Mouse (Mus musculus) ES-E14 (cell line): ENCODE results near the gene Gm3453. TPM values are rescaled to one million over a fixed set of nuclear protein-coding genes. Genes with fewer than 3 reads are reported as not detected.
A peak's percentile ranks its signal among the peaks of the same experiment; 100 is the strongest.
"Not testable (repeated sequence)": the region's sequence is repeated elsewhere in the genome, so short reads cannot be mapped to it uniquely, and the experiment has no call there.

Experiments
- DNase-seq: peaks from one replicate; pipeline ENCODE4 v3.0.0-alpha.2; 2013; ENCODE audit warnings: low read depth, low spot score
- H3K27ac ChIP-seq: 2 replicates; pipeline ENCODE4 v1.5.1; 2012; ENCODE audit warnings: low read depth, mild to moderate bottlenecking, low read length, moderate library complexity, mixed read lengths; ENCODE audit not compliant: poor library complexity, insufficient read depth, severe bottlenecking
- H3K36me3 ChIP-seq: 2 replicates; pipeline ENCODE4 v1.6.1; 2012; ENCODE audit warnings: mild to moderate bottlenecking, low read length, moderate library complexity, mixed read lengths; ENCODE audit not compliant: control insufficient read depth, poor library complexity, insufficient read depth, severe bottlenecking
- H3K4me1 ChIP-seq, 2 experiments: fragments of 150-350 bp in 1 of 2; sonication (generic) in 1 of 2; 2 replicates each; pipeline ENCODE4 v1.6.1; 2012; ENCODE audit warnings: low read length in 2 of 2, mild to moderate bottlenecking in 1 of 2, mixed read lengths in 1 of 2; ENCODE audit not compliant: control insufficient read depth in 2 of 2, insufficient read depth in 2 of 2, poor library complexity in 1 of 2
- H3K4me3 ChIP-seq, 2 experiments: fragments of 150-350 bp in 1 of 2; sonication (generic) in 1 of 2; 2 replicates each; pipeline ENCODE4 v1.5.1; 2012; ENCODE audit warnings: low read length in 2 of 2, low read depth in 1 of 2, mild to moderate bottlenecking in 1 of 2, mixed read lengths in 1 of 2; ENCODE audit not compliant: insufficient read depth in 1 of 2, poor library complexity in 1 of 2, severe bottlenecking in 1 of 2
- H3K9ac ChIP-seq: 2 replicates; pipeline ENCODE4 v1.6.1; 2012; ENCODE audit warnings: low read depth, mild to moderate bottlenecking, low read length, mixed read lengths; ENCODE audit not compliant: poor library complexity, insufficient read depth, severe bottlenecking
- H3K9me3 ChIP-seq: fragments of 150-350 bp; sonication (generic); 2 replicates; pipeline ENCODE4 v1.6.1; 2012; ENCODE audit warnings: low read depth, mild to moderate bottlenecking, low read length; ENCODE audit not compliant: control insufficient read depth, insufficient read depth
- in situ Hi-C, 2 experiments: fragments of 600-800 bp; cut with MboI; formaldehyde crosslinking; loops; one replicate each; pipeline ENCODE4 v1.15.1; 2025; ENCODE audit warnings: low sequenced_read_pairs in 2 of 2, inconsistent platforms in 1 of 2; ENCODE audit not compliant: unreplicated experiment in 2 of 2
- total RNA-seq: library from RNA; depleted of rRNA; stranded (reverse); fragments of 300-350 nt; gene quantifications from 2 replicates; pipeline ENCODE4 v1.2.3, GENCODE M21; 2012; rRNA removed

Gene Gm3453
- total RNA-seq = 0.95 and 0.98 TPM in 2 replicates

DNA sequence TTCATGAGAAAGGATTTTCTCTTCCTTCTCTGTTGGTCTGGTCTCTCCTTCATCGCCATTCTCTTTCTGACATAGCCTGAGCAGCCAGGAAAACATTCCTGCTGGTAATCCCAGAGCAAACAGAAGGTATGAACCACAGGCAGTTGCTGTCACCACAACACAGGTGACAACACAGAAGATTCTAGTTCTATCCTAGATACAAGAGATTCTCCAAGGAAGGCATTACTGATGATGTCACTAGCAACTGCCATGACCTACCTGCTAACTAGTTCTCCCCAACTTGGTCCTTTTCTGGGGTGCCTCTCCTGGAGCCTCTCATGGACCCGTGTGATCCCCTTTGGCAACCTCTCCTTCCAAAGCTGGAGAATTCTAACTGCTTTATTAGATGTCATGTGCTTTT lies at the start of gene Gm3453:
Gm3453 (minus strand) TSS at position 101 of the 400 bp plus-strand sequence.
- H3K9me3 ChIP-seq, in situ Hi-C loops, DNase-seq, H3K27ac ChIP-seq, H3K36me3 ChIP-seq, H3K4me3 ChIP-seq, H3K4me1 ChIP-seq, H3K9ac ChIP-seq: not testable (repeated sequence)

DNA sequence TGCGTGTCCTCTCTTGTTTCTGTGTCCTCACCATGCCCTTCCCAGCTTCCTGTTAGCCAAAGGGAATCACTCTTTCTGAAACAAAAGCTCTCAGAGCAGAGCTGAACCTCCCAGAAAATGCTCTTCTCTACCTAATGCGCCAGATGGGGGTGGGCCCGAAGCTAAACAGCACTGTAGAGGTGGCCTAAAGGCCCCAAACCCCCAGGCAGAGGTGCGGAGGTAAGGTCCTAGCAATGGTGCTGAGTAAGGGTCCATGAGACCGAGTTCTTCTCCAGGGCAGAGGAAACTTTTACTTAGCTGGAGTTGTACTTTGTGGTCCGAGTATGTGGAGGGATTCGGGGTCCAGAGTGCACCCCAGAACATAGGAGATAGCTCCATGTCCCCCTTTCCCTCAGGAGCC lies 8.2 kb upstream of the Gm3453 start:
- H3K27ac ChIP-seq, H3K4me1 ChIP-seq, H3K9me3 ChIP-seq, in situ Hi-C loops, H3K36me3 ChIP-seq, H3K9ac ChIP-seq, H3K4me3 ChIP-seq, DNase-seq: not testable (repeated sequence)

DNA sequence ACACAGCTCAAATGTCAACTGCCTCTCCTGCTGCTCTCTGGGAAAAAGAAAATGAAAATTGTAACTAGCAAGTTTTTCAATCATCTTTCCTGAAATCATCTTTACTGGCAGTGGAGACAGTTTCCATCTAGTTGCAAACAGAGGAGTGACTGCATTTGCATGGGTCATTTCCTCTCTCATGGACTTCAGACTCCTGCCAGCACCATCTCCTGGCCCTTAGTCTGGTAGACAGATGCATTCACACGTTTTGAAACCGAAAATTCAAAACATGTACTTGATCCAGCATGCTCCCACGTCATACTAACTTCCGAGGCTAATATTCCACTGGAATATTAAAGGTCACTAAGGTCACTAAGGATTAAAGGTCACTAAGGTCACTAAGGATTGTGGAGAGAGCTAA lies 16.5 kb downstream of the Gm3453 start:
- in situ Hi-C loops, H3K9ac ChIP-seq, H3K4me1 ChIP-seq, H3K27ac ChIP-seq, H3K9me3 ChIP-seq, DNase-seq, H3K36me3 ChIP-seq, H3K4me3 ChIP-seq: not testable (repeated sequence)

DNA sequence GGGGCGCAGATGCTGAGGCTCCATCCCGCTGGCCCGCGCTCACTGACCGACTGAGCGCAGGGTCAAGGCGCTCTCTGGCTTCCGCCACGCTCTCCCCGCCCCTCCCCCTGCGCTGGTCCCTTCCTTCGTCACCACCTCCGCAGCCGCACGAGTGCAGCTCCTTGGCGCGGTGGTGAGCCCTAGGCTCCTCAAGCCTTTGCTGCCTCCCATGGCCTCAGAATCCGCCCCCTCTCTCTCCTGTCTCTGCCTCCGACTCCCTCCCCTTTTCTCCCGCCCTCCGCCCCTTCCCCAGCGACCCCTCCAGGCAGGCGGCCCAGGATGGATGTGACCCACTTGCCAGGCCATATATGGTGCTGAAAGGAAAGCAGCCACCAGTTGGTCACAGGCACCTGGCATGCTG lies 17.3 kb downstream of the Gm3453 start, which contains the start of gene Gm3248:
Gm3248 (minus strand) TSS at position 111 of the 400 bp plus-strand sequence.
- H3K27ac ChIP-seq, H3K4me1 ChIP-seq, H3K9me3 ChIP-seq, in situ Hi-C loops, H3K36me3 ChIP-seq: not testable (repeated sequence)
- DNase-seq = peak; percentile 27
- Histone ChIP-seq H3K9ac (peak within 1 kb of the TSS; percentile 18; the same call in 1 of the 2 replicates), H3K4me3 (peak within 1 kb of the TSS; percentile 56 to 64)

DNA sequence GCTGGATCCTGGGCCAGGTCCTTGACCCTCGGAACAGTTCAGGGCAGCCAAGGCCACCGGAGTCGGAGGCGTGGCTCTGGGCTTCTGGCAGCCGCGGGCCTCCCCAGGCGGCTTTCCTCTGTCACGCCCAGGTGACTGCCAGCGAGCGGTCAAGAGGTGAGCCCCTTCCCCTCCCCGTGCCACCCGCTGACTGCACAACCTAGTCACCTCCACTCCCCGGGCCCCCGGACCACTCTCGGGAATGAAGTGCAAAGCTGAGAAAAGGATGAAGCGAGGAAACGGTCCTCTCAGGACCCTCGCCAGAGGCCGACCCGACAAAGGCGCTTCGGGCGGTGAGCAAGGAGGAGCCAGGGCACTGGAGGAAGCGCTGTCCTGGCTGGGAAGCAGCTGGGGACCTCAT lies 17.8 kb downstream of the Gm3453 start:
- H3K4me1 ChIP-seq, in situ Hi-C loops, H3K9me3 ChIP-seq, H3K27ac ChIP-seq, H3K36me3 ChIP-seq: not testable (repeated sequence)
- H3K4me3 ChIP-seq = peak overlapping the region; percentile 56 to 64
- H3K9ac ChIP-seq = peak overlapping the region; percentile 18; the same call in 1 of the 2 replicates
- DNase-seq = peak; percentile 9

DNA sequence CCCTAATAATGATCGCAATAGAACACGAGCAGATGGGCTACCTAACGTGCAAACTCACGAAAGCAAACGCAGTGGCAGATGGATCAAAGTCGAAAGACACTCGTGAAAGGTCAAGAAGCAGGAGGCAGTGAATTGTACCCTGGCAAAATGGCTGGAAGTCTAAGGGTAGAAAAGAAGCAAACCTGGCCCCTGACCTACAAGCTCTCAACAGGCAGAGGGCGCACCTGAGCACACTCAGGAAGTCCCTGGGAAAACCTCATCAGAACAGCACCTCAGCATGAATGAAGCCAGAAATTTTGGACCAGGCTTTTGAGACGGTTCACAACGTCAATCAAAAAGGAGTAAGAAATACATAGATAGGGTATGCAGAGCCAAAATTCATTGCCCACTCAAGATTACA lies 18.5 kb downstream of the Gm3453 start:
- H3K4me3 ChIP-seq, H3K36me3 ChIP-seq, H3K4me1 ChIP-seq, H3K9me3 ChIP-seq, H3K9ac ChIP-seq, DNase-seq, in situ Hi-C loops, H3K27ac ChIP-seq: not testable (repeated sequence)

DNA sequence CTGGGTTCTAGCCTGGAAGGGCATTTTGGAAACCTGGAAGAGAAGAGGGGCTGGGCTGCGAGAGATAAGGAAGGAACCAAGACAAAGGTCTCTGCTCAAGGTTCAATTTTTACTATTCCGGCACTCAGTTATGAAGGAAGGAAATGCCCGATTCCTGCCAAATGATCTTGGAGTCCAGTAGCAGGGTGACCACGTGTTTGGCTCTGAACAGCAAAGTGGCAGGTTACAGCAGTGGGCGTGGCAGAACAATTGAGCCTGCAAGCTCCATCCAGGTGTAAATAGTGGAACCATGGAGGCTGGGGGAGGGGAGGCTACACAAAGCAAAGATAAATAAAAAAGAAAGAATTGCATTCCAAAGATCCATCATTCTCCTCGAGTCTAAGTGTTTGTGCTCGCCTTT lies 55.7 kb downstream of the Gm3453 start:
- in situ Hi-C loops, H3K4me1 ChIP-seq, H3K4me3 ChIP-seq, H3K36me3 ChIP-seq, H3K27ac ChIP-seq, H3K9me3 ChIP-seq, DNase-seq, H3K9ac ChIP-seq: not testable (repeated sequence)
